Mouse (Mus musculus): ENCODE data around the gene Pde4dip. TPM values are rescaled to one million over a fixed set of nuclear protein-coding genes. Genes with fewer than 3 reads are reported as not detected.

The Pde4dip gene
- total RNA-seq, 2 experiments from 2014 or later = 1,278 to 1,422 TPM

DNA sequence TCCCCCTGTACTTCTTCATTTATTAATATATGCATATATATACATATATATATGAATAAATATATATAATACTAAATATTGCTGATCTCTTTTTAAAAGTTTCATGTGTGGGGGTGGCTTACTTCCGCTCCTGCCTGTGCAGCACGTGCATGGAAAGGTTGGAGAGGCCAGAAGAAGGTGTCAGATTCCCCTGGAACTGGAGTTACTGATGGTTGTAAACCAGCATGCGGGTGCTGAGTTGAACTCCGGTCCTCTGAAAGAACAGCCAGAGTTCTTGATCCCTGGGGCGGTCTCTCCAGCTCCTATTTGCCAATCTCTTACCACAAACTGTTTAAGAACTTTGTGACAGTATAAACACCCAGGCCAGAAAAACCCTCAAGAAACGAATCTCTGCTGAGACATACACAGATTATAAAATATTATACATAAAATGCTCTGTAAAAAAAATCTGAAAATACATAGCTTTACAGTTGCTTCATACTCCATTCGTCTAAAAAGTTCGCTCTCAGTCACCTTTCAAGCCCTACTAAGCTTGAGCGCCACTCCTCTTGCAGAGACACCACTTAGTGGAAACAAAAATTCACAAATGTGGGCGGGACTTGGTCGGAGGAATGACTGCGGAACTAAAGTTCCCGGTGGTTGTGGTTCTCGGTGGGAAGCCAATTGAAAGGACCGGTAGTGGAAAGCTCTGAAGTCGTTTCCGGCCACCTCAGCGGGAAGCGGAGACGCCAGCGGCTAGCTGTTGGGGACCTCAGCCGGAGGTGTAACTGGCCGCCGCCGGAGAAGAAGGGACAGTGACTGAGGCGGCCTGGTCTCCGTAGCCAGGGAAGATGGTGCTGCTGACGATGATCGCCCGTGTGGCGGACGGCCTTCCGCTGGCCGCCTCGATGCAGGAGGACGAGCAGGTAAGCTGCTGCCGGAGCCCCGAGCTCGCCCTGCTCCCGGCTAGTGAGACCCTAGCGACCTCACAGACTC is 12.3 kb upstream of the Pde4dip start, which contains the start of gene Sec22b:
Gene Sec22b, plus strand, starts transcription at position 675 of the 975 bp plus-strand sequence.
- peak; percentile 79 for DNase-seq

- DNase-seq = no peak
Observed at GRCm38 (mm10) chr3:97898381-97898780, 9.9 kb upstream of the Pde4dip start.

DNA sequence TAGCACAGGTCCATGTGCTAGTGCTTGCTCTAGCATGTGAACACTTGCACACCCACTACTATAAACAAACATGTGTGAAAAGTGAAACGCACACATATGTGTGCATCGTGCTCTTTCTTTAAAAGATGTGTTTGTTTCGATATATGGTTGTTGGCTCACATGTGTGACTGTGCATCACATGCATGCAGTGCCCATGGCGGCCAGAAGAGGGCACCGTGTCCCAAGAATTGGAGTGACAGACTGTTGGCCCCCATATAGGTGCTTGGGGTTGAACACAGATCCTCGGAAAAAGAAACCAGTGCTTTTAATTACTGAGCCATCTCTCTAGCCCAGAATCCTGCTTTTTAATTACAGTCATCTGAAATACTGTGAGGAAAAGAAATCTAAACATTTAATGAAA is 6.2 kb upstream of the Pde4dip start:
- DNase-seq = peak; percentile 31

- DNase-seq = no peak
Observed at GRCm38 (mm10) chr3:97890205-97890604, 1.7 kb upstream of the Pde4dip start.

- DNase-seq = no peak
Observed at GRCm38 (mm10) chr3:97887785-97888167, 731 bp downstream of the Pde4dip start.

- no peak for DNase-seq
Observed at GRCm38 (mm10) chr3:97881576-97881975, 6.9 kb downstream of the Pde4dip start.

- DNase-seq = peak; percentile 87
Observed at GRCm38 (mm10) chr3:97879222-97879621, 9.3 kb downstream of the Pde4dip start.

DNA sequence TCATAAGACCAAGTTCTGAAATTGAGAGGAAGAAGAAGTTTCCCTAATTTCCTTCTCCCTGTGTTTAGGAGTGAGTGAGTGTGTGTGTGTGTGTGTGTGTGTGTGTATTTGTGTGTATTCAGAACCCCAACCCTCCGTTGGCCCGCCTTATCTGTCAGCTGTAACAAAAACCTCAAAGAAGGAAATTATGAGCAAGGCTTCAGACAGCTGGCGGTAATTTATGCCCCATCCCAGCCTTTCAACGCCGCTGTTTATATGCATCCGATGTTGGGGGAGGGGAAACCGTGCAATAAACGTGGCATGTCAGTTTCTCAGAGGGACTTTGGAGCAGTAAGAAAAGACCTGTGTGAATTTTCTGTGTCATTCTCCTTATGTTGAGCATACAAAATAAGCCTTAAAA is 12.2 kb downstream of the Pde4dip start:
- DNase-seq = no peak

DNA sequence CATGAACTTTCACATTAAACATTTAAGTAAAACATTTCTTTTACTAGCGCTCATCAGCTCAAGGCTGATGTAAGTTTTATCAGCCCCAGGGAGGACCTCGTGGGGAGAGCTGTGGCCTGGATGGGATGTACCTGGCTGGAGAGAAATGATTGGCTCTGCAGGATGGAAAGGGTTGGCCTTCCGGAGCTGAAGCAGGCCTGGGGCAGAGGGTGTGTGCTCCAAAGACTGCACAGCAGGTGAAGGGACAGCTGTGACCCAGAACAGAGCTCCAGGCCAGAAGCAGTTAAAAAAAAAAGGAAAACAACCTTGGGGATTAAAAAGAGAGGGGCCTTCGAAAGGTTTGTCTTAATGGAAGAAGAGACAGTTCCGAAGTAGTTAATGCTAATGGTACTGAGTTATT is 13.7 kb downstream of the Pde4dip start:
- no peak for DNase-seq

DNA sequence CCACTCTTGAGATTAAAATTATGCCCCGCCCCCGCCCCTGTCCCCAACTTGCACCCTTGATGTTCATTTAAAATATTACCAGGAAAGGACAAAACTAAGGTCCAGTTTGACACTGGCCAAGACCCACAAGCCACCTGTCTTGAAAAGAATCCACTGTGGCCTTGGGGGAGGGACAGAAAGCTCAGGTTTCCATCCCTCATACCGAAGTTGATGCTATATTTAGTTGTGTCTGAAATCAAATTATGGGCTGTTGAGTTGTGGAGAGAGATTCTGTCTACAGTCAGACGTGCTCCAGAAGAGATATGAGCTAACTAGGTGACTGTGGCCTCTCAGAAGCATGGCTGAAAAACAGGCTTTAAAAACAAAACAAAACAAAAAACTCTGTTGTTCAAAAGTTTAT is 18.8 kb downstream of the Pde4dip start:
- peak; percentile 13 for DNase-seq

- no peak for DNase-seq
Observed at GRCm38 (mm10) chr3:97868733-97869132, 19.8 kb downstream of the Pde4dip start.

- peak; percentile 76 for DNase-seq
Observed at GRCm38 (mm10) chr3:97868024-97868689, 20.4 kb downstream of the Pde4dip start.

DNA sequence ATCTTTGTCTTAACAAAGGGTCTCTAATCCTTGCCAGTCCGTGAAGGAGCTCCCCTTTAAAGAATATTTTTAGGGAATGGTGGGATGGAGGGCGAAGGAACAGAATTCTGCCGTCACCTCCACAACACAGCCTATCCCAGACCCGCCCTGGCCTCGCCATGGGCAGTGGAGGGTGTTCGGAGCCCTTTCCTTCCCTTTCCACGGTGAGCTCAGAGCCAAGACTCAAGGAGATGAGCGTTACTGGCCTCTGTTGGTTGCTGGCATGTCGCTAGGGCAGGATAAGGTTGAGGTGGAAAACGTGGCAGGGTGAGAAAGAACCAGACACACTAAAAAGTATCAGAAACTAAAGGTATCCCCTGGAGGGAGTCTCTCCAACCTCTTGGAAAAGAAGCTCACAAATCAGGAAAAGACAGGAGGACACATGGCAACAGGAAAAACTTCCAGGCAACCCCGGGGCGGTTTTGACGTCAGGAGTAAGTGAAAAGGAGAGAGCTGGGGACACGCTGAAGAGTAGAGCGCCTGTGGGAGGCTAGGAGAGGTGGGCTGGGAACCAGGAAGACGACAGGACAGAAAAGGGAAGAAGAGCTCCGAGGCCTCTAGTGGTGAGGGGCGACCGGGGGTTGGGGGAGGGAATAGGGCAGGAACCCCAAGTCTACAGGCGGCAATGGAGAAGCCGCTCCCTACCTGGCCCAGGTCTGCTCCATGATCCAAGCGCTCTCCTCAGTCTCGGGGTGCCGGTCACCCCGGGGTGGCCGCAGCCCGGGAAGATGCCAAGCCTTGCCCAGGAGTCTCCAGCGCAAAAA is 21.1 kb downstream of the Pde4dip start:
- peak; percentile 16 for DNase-seq

DNA sequence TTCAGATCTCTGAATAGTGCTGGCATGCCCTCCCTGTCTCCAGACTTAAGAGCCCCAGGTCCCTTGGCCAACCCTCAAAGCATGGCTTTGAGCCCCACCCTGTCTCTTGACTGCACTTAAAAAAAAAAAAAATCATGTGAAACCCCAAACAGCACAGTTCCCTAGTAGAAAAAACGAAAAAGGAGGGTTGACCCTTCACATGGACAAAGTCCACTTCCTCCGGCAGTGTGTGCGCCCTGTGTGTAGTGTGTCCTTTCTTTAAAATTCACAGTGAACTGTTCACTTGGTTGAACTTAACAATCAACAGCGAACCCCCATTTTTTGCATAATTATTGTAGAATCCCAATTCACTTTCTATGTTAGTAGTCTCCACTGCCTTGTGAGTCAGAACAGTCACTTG is 21.8 kb downstream of the Pde4dip start:
- DNase-seq = no peak

DNA sequence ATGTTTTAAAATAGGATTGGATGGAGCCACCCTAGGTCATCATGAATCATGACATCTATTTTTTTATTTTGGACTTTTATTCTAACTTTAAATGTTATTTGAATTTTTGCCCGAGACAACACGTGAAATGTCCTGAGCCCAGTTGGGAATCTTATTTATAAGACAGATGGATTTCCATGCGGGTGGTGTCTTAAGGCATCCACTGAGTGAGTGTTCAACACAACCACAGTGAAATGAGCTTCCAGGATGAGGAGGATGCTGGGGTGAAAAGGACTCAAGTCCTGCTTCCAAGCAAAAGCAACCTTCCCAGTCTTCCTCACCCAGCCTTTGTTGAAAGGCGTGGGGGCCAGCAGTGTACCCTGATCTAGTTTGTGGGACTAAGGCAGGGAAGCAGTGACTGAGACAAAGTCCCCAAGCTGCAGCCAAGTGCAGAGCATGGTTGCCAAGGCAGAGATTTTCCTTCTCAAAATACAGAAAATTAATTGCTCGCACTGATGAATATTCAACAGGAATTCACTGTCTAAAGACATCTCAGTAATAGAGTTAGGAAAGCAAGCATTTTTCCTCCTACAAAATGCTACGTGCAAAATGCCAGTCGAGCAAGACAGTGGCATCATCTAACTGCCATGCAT is 27.6 kb downstream of the Pde4dip start:
- DNase-seq = no peak

- DNase-seq = no peak
Observed at GRCm38 (mm10) chr3:97859400-97859799, 29.1 kb downstream of the Pde4dip start.

DNA sequence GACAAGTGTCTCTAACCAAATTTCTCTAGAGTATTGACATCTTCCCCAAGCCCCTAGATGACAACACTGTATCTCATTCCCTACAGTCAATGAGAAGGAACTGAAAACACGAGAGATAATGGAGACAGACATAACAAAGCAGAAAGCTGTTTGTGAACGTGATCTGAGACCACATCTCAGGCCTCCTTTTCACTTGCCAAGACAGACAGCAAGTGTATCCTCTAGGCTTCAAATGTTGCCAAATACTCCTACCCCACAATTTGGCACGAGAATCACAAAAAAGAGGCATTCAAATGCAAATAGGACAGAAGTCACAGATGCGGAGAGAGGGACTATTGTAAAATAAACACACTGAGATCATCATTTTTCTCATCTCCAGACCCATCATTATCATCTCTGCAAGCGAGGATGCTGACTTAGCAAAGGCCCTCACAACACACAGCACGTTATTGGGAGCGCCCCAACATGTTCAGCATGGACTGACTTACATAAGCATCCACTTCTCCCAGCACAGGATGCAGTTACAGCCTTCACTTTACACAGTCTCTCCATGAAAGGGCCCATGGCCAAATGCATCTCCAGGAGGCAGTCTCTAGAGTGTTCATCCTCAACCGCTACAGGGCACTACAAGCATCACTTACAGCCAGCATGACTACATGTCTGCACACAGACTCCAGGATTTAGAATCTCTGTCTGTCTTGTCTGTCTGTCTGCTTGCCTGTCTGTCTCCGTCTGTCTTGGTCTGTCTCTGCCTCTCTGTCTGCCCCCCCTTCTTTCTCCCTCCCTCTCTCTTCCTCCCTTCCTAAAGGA is 33.7 kb downstream of the Pde4dip start:
- DNase-seq = no peak

DNA sequence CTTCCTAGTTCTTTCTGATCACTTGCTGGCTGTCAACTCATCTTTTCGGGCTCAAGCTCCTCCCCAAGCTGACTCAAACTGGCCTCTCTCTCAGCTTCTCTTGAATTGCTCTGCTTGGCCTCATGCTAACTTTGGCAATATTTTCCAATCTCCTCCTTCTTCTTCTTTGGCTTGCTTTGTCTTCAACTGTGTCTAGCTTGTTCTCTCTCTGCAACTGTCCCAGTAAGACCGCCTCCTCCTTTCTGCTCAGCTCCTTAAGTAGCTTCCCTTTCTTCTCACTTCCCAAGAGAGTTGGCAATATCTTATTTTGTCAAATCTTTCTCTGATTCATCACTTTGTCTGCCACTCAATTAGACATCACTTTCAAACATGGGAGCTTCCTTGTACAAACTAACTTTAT is 36.7 kb downstream of the Pde4dip start:
- no peak for DNase-seq

DNA sequence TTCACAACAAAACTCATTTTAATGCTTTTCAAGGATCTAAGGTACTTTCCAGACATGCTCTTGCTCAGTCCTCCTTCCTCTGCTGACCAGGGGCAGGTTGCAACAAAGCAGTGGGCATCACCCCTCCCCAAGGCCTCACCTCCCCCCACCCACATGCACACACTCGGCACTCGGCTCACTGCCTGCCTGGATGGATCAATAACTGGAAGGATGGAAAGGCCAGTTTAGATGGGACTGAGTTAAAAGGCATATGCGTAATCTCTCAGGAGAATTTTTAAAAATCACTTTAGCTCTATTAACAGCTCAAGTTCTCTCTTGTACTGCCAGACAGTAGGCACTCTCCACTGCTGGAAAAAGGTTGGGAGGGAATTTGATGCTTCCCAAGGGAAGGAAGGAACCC is 40.9 kb downstream of the Pde4dip start:
- no peak for DNase-seq

DNA sequence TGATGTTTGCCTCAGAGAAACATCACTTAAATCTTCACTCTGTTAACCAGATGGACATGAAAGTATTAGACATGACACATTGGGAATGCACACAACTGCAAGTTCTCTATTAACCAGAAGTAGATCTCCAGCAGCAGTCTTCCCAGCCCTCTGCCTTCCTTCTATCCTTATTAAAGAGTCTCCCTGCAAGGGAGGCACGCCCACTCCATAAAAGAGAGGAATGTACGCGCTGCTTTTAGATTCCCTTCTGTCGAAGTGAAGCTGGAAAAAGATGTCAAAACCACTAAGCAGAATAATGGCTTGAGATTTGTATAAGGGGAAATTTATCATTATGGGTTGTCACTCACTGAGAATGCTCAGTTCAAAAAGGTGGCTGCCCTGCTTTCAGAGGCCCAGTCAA is 42.1 kb downstream of the Pde4dip start:
- DNase-seq = no peak

DNA sequence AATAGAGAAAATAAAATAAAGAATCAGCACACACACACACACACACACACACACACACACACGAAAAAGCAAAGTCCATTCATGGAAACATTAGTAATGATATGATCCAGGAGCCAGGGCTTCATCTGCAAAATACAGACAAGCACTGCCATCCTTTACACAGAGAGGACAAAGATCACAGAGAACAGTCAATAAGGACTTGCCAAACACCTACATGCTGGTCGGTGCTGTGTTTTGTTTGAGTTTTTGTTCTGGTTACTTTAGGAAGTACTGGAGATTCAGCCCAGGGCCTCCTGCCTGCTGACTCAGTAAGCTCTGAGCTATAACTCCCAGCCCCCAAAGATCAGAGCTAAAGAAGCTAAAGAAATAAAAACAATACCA is 43.7 kb downstream of the Pde4dip start:
- no peak for DNase-seq

Measured in gastrocnemius, postnatal 10 days (tissue).